Mouse (Mus musculus): Measurements from ENCODE around the gene Abt1. TPM values are rescaled to one million over a fixed set of nuclear protein-coding genes. Genes with fewer than 3 reads are reported as not detected.

The Abt1 gene
- polyA plus RNA-seq, 1 experiment from 2014 or later = 13.7 TPM

GRCm38 (mm10) chr13:23369421-23369765 is 54.3 kb downstream of the Abt1 start:
- H3K4me3 ChIP-seq (ENCODE audit: low read depth, low read length) = peak overlapping the region; percentile 66
- ATAC-seq (ENCODE audit: insufficient read depth, low FRiP score, low TSS enrichment) = peak; percentile 18
- peak overlapping the region; percentile 83 for H3K9ac ChIP-seq (ENCODE audit: low read length)
- H3K27ac ChIP-seq (ENCODE audit: low read depth, low read length) = peak overlapping the region; percentile 91
- 0% methylated on average over 10 of the region's 10 CpGs for WGBS
- no peaks in the 10 kb centered on the region for H3K27me3 ChIP-seq (ENCODE audit: control insufficient read depth, insufficient read depth, low read length)
- no peaks in the 10 kb centered on the region for H3K36me3 ChIP-seq (ENCODE audit: control insufficient read depth, insufficient read depth, low read length)
- no peak for DNase-seq (ENCODE audit: low spot score)
- H3K4me2 ChIP-seq (ENCODE audit: low read depth) = peak overlapping the region; percentile 77
- H3K4me1 ChIP-seq (ENCODE audit: control insufficient read depth, insufficient read depth, low read length) = peaks cover 7% of the 10 kb centered on the region; the same call in 1 of the 2 replicates
- no peaks in the 10 kb centered on the region for H3K9me3 ChIP-seq (ENCODE audit: control insufficient read depth, low read length)

GRCm38 (mm10) chr13:23368583-23369420 is 54.9 kb downstream of the Abt1 start, which contains the start of gene Zfp322a:
Zfp322a (minus strand) TSS chr13:23369208.
- Histone ChIP-seq H3K27ac (ENCODE audit: low read depth, low read length) (peak within 1 kb of the TSS; percentile 91), H3K36me3 (ENCODE audit: control insufficient read depth, insufficient read depth, low read length) (no peaks in the 10 kb centered on the region), H3K4me1 (ENCODE audit: control insufficient read depth, insufficient read depth, low read length) (peaks cover 7% of the 10 kb centered on the region; the same call in 1 of the 2 replicates), H3K9me3 (ENCODE audit: control insufficient read depth, low read length) (no peaks in the 10 kb centered on the region), H3K4me3 (ENCODE audit: low read depth, low read length) (peak within 1 kb of the TSS; percentile 66), H3K9ac (ENCODE audit: low read length) (peak within 1 kb of the TSS; percentile 83), H3K27me3 (ENCODE audit: control insufficient read depth, insufficient read depth, low read length) (no peaks in the 10 kb centered on the region), H3K4me2 (ENCODE audit: low read depth) (peak within 1 kb of the TSS; percentile 77)
- WGBS = under 1% methylated on average over 55 of the region's 55 CpGs
- peak; percentile 99 for ATAC-seq (ENCODE audit: insufficient read depth, low FRiP score, low TSS enrichment)
- DNase-seq (ENCODE audit: low spot score) = peak; percentile 96

Other genes with a start within 250 kb of the Abt1 start
- not detected in 2 replicates for gene Vmn1r220, start 235.9 kb downstream of the Abt1 start, polyA plus RNA-seq (2014; fragmentation: Nextera tagmentation; extraction: Ambion mirVana)
- gene Vmn1r221, start 209.7 kb downstream of the Abt1 start, polyA plus RNA-seq (2014; fragmentation: Nextera tagmentation; extraction: Ambion mirVana) = not detected in 2 replicates
- gene Vmn1r222, start 187.9 kb downstream of the Abt1 start, polyA plus RNA-seq (2014; fragmentation: Nextera tagmentation; extraction: Ambion mirVana) = not detected in 2 replicates
- gene Vmn1r223, start 176.7 kb downstream of the Abt1 start, polyA plus RNA-seq (2014; fragmentation: Nextera tagmentation; extraction: Ambion mirVana) = not detected in 2 replicates
- 62.0 and 62.7 TPM in 2 replicates for gene Zfp322a, start 54.7 kb downstream of the Abt1 start, polyA plus RNA-seq (2014; fragmentation: Nextera tagmentation; extraction: Ambion mirVana)
- 0.16 TPM in 1 of 2 replicates, not detected in the other for gene Btn1a1, start 42.0 kb upstream of the Abt1 start, polyA plus RNA-seq (2014; fragmentation: Nextera tagmentation; extraction: Ambion mirVana)
- 0.65 and 0.81 TPM in 2 replicates for gene Btn2a2, start 65.0 kb upstream of the Abt1 start, polyA plus RNA-seq (2014; fragmentation: Nextera tagmentation; extraction: Ambion mirVana)
- 3.4 and 6.8 TPM in 2 replicates for gene Hist1h4h, start 107.2 kb upstream of the Abt1 start, polyA plus RNA-seq (2014; fragmentation: Nextera tagmentation; extraction: Ambion mirVana)
- 1.6 and 2.1 TPM in 2 replicates for gene Hist1h2af, start 110.0 kb upstream of the Abt1 start, polyA plus RNA-seq (2014; fragmentation: Nextera tagmentation; extraction: Ambion mirVana)
- 3.3 and 4.3 TPM in 2 replicates for gene Hist1h3g, start 111.6 kb upstream of the Abt1 start, polyA plus RNA-seq (2014; fragmentation: Nextera tagmentation; extraction: Ambion mirVana)
- gene Hist1h2bh, start 119.5 kb upstream of the Abt1 start, polyA plus RNA-seq (2014; fragmentation: Nextera tagmentation; extraction: Ambion mirVana) = 0.82 and 1.3 TPM in 2 replicates
- gene Hist1h3f, start 120.2 kb upstream of the Abt1 start, polyA plus RNA-seq (2014; fragmentation: Nextera tagmentation; extraction: Ambion mirVana) = 0.51 and 1.4 TPM in 2 replicates
- 0.94 and 1.5 TPM in 2 replicates for gene Hist1h4f, start 127.8 kb upstream of the Abt1 start, polyA plus RNA-seq (2014; fragmentation: Nextera tagmentation; extraction: Ambion mirVana)
- gene Hist1h1d, start 129.4 kb upstream of the Abt1 start, polyA plus RNA-seq (2014; fragmentation: Nextera tagmentation; extraction: Ambion mirVana) = 0.58 TPM in 2 replicates
- 6.4 and 6.9 TPM in 2 replicates for gene Hist1h3e, start 138.5 kb upstream of the Abt1 start, polyA plus RNA-seq (2014; fragmentation: Nextera tagmentation; extraction: Ambion mirVana)
- 61.5 and 64.3 TPM in 2 replicates for gene Hist1h2ae, start 147.4 kb upstream of the Abt1 start, polyA plus RNA-seq (2014; fragmentation: Nextera tagmentation; extraction: Ambion mirVana)
- 6.9 and 10.2 TPM in 2 replicates for gene Hist1h2bg, start 147.5 kb upstream of the Abt1 start, polyA plus RNA-seq (2014; fragmentation: Nextera tagmentation; extraction: Ambion mirVana)
- 3.4 and 4.1 TPM in 2 replicates for gene Hist1h2bf, start 150.3 kb upstream of the Abt1 start, polyA plus RNA-seq (2014; fragmentation: Nextera tagmentation; extraction: Ambion mirVana)
- 0.90 and 4.0 TPM in 2 replicates for gene Hist1h2ad, start 150.5 kb upstream of the Abt1 start, polyA plus RNA-seq (2014; fragmentation: Nextera tagmentation; extraction: Ambion mirVana)
- 8.1 and 10.4 TPM in 2 replicates for gene Hist1h3d, start 151.9 kb upstream of the Abt1 start, polyA plus RNA-seq (2014; fragmentation: Nextera tagmentation; extraction: Ambion mirVana)
- 89.4 and 91.9 TPM in 2 replicates for gene Hist1h4d, start 157.7 kb upstream of the Abt1 start, polyA plus RNA-seq (2014; fragmentation: Nextera tagmentation; extraction: Ambion mirVana)
- 1.7 and 1.8 TPM in 2 replicates for gene Hist1h2be, start 197.3 kb upstream of the Abt1 start, polyA plus RNA-seq (2014; fragmentation: Nextera tagmentation; extraction: Ambion mirVana)
- 16.3 and 18.2 TPM in 2 replicates for gene Hist1h1e, start 198.7 kb upstream of the Abt1 start, polyA plus RNA-seq (2014; fragmentation: Nextera tagmentation; extraction: Ambion mirVana)